21 mouse cellular contexts compared by ENCODE assay signal in the genomic region with DNA sequence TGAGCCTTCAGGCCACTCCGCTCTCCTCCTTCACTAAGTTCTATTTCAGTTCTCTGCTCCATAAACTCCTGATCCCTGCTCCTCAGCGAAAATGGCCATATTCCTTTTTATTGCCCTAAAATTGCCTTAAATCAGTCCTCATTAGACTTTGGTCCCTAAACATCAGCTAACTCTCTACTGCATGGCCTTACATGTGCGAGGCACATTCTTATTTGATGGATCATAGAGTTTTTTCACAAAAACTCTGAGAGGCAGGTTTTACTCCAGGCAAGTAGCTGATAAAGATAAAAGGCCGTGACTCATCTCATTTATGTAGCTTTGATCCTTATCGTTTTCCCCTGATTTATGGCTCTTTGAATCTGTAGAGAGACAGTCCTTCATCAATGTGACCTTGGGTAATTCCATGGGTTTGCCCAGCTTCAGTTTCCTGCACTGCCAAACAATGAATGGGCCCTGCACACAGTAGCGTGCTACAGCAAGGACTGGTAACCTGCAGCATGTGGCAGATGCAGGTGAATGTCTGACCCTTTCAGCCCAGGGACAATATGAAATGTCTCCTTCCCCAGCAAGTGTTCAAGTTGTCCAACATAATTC.
A peak's percentile ranks its signal among the peaks of the same experiment; 100 is the strongest.
DNase-seq lines count a peak whose midpoint lies in the region; ATAC-seq lines count a peak whose summit lies in the region.
"Had no signal": no experiment of that assay in that cellular context is flagged by ENCODE, and none has a peak within 500 bp of the region (broad histone marks: within the 10 kb centered on the region; RNA-seq: fewer than 3 reads in every experiment).

No protein-coding gene starts in this region.

- DNase-seq in adrenal gland, adult 2 months, result peak; percentile 67
- DNase-seq in adrenal gland, adult 18-20 months (ENCODE audit: low spot score in 2 of 2), result no peak
- peak; percentile 25 for DNase-seq in adrenal gland, postnatal 10 days
- DNase-seq in adrenal gland, postnatal 36 days, result peak; percentile 47 to 49
- DNase-seq in right cerebral cortex, adult 18-20 months, result no peak
- DNase-seq in yolk sac, embryonic 10.5 days (ENCODE audit: low spot score), result no peak
- DNase-seq: B cell, adult 2 months; cerebellum, adult 18-20 months; cerebellum, adult 9-10 months; cerebellum, postnatal 14 days; forebrain, postnatal 0 days; gastrocnemius, adult 2 months; gastrocnemius, postnatal 25 days; heart, adult 18-20 months; heart, postnatal 10 days; heart, postnatal 36 days; kidney, adult 18-20 months had no signal

- ATAC-seq in megakaryocyte-erythroid progenitor cell, adult 5-6 weeks (replicated peaks; ENCODE audit: low FRiP score, low TSS enrichment, poor library complexity, severe bottlenecking), result no peak
- ATAC-seq: forebrain, embryonic 14.5 days; forebrain, postnatal 0 days; hindbrain, embryonic 16.5 days; Patski had no signal

Comparison
In these comparisons a context has a peak if more than half of its experiments do, and no peak if none do; other contexts are left out.
1. DNase-seq: peak in adrenal gland, adult 2 months (single experiment), adrenal gland, postnatal 10 days (single experiment) and adrenal gland, postnatal 36 days (2 of 2); none in adrenal gland, adult 18-20 months (0 of 2), right cerebral cortex, adult 18-20 months (single experiment) and yolk sac, embryonic 10.5 days (single experiment).